Mouse (Mus musculus): ENCODE measurements around the gene Reep1. TPM values are rescaled to one million over a fixed set of nuclear protein-coding genes. Genes with fewer than 3 reads are reported as not detected.

Gene Reep1
- polyA plus RNA-seq, 1 experiment from 2014 or later, result 16.8 TPM

DNA sequence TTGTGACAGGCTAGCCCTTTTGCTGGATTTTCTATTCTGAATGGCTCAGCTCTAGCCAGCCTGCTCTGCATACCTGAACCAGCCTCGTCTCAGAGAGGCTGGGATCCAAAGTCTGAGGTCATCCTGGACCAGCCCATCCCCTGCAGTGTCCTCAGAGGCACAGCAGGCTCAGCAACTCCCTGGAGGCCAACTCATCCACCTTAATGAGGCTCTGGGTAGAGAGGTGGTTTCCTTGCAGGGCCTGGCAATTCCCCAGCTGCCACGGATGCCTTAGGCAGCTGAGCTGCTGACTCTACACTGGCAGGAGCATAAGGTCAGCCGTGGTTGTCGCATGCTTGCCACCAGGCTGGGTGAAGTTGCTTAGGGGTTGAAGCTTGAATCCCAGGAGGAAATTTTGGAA lies 16.2 kb downstream of the Reep1 start:
- no peak for ATAC-seq (ENCODE audit: insufficient number of reproducible peaks, insufficient read depth, low FRiP score, low read depth)
- Histone ChIP-seq H3K4me2 (replicated peaks; ENCODE audit: low read depth, low read length) (no peak overlapping the region), H3K9me3 (ENCODE audit: control insufficient read depth, low read depth, low read length) (no peaks in the 10 kb centered on the region), H3K27me3 (ENCODE audit: control insufficient read depth, insufficient read depth, low read length) (no peaks in the 10 kb centered on the region), H3K4me1 (ENCODE audit: control insufficient read depth, insufficient read depth, low read length) (no peaks in the 10 kb centered on the region), H3K27ac (ENCODE audit: low read length) (no peak overlapping the region), H3K9ac (replicated peaks; ENCODE audit: low read depth, low read length) (no peak overlapping the region), H3K4me3 (ENCODE audit: low read depth, low read length) (no peak overlapping the region), H3K36me3 (ENCODE audit: control insufficient read depth, insufficient read depth, low read length) (no peaks in the 10 kb centered on the region)
- WGBS, result 54% methylated on average over 4 of the region's 4 CpGs

GRCm38 (mm10) chr6:71726710-71727109 lies 19.3 kb downstream of the Reep1 start:
- no peaks in the 10 kb centered on the region for H3K4me1 ChIP-seq (ENCODE audit: control insufficient read depth, insufficient read depth, low read length)
- H3K4me2 ChIP-seq (replicated peaks; ENCODE audit: low read depth, low read length), result no peak overlapping the region
- no peaks in the 10 kb centered on the region for H3K36me3 ChIP-seq (ENCODE audit: control insufficient read depth, insufficient read depth, low read length)
- no peak overlapping the region for H3K9ac ChIP-seq (replicated peaks; ENCODE audit: low read depth, low read length)
- no peak overlapping the region for H3K27ac ChIP-seq (ENCODE audit: low read length)
- peak; percentile 53; the same call in 1 of the 2 replicates for ATAC-seq (ENCODE audit: insufficient number of reproducible peaks, insufficient read depth, low FRiP score, low read depth)
- H3K4me3 ChIP-seq (ENCODE audit: low read depth, low read length), result no peak overlapping the region
- H3K9me3 ChIP-seq (ENCODE audit: control insufficient read depth, low read depth, low read length), result no peaks in the 10 kb centered on the region
- 52% methylated on average over 7 of the region's 7 CpGs for WGBS
- H3K27me3 ChIP-seq (ENCODE audit: control insufficient read depth, insufficient read depth, low read length), result no peaks in the 10 kb centered on the region

DNA sequence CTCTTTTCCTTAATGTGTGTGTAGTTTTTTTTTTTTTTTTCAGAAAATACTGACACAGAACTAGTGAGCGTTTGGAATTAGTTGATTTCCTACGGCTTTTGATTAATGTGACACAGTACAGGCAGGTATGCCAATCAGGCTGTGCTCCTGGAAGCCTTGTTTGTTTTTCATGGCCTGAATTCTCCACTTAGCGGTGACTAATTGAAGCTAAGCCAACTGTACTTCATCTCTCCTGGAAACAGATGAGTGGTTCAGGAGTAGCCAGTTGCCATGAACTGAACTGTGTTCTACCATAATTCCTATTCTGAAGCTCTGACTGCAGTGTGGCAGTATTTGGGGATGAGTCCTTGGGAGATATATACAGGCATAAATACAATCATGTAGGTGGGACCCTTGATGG lies 20.9 kb downstream of the Reep1 start:
- Histone ChIP-seq H3K27me3 (ENCODE audit: control insufficient read depth, insufficient read depth, low read length) (no peaks in the 10 kb centered on the region), H3K9ac (replicated peaks; ENCODE audit: low read depth, low read length) (no peak overlapping the region), H3K27ac (ENCODE audit: low read length) (no peak overlapping the region), H3K4me3 (ENCODE audit: low read depth, low read length) (no peak overlapping the region), H3K4me1 (ENCODE audit: control insufficient read depth, insufficient read depth, low read length) (no peaks in the 10 kb centered on the region), H3K9me3 (ENCODE audit: control insufficient read depth, low read depth, low read length) (no peaks in the 10 kb centered on the region), H3K36me3 (ENCODE audit: control insufficient read depth, insufficient read depth, low read length) (no peaks in the 10 kb centered on the region), H3K4me2 (replicated peaks; ENCODE audit: low read depth, low read length) (no peak overlapping the region)
- WGBS, result 66% methylated on average over 3 of the region's 3 CpGs
- ATAC-seq (ENCODE audit: insufficient number of reproducible peaks, insufficient read depth, low FRiP score, low read depth), result no peak

DNA sequence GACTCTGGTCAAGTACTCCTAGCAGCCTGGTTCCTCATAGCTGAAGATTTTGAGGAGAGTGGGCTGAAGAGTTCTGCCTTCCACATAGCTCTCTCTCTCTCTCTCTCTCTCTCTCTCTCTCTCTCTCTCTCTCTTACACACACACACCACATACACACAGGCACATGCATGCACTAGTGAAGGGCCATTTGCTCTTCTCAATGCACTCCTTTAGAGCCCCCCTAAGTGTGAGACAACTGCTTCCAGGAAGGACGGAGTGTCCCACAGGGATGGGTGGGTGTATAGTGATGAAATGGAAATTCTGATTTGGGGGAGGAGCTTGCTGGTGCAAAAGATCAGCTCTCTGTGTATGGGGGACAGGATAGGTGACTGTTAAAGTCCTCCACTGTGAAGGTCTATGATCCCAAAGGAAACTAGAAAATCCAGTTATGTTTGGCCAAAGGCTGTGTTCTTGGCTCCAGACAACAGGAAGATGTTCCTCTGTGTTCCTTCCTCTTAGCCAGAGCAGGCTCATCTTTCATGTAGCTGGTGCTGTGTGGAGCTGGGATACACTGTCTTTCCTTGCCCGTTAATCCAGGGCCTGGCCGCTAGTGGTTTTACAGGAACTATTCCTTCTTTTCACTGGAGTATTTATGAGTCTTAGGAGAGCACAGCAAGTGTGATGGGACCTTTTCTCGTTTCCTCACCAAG lies 27.7 kb downstream of the Reep1 start:
- Histone ChIP-seq H3K36me3 (ENCODE audit: control insufficient read depth, insufficient read depth, low read length) (no peaks in the 10 kb centered on the region), H3K4me3 (ENCODE audit: low read depth, low read length) (no peak overlapping the region), H3K9ac (replicated peaks; ENCODE audit: low read depth, low read length) (no peak overlapping the region), H3K27ac (ENCODE audit: low read length) (no peak overlapping the region), H3K9me3 (ENCODE audit: control insufficient read depth, low read depth, low read length) (no peaks in the 10 kb centered on the region), H3K4me1 (ENCODE audit: control insufficient read depth, insufficient read depth, low read length) (no peaks in the 10 kb centered on the region; the same call in 1 of the 2 replicates), H3K27me3 (ENCODE audit: control insufficient read depth, insufficient read depth, low read length) (no peaks in the 10 kb centered on the region), H3K4me2 (replicated peaks; ENCODE audit: low read depth, low read length) (no peak overlapping the region)
- ATAC-seq (ENCODE audit: insufficient number of reproducible peaks, insufficient read depth, low FRiP score, low read depth), result no peak
- WGBS, result 22% methylated on average over 4 of the region's 4 CpGs

DNA sequence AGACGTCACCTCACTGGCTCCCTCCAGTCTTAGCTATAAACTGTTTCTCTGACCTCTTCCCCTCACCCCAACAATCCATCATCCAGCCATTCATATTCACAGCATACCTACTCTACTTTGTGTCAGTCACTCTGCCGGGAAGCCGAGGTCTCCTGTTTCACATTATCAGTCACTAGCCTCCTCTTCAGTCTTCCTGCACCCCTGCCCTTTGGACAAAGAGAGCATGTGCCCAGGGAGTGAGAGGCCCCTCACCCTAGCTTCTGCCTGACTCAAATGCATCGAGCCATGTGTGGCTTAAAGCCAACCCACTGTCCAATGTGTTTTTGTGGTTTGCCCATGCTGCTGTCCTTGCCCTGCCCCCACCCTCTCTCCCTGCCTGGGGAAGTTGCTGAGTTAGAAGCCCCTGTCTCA lies 28.2 kb downstream of the Reep1 start:
- H3K27ac ChIP-seq (ENCODE audit: low read length), result no peak overlapping the region
- no peaks in the 10 kb centered on the region for H3K27me3 ChIP-seq (ENCODE audit: control insufficient read depth, insufficient read depth, low read length)
- ATAC-seq (ENCODE audit: insufficient number of reproducible peaks, insufficient read depth, low FRiP score, low read depth), result no peak
- 9% methylated on average over 4 of the region's 4 CpGs for WGBS
- no peak overlapping the region for H3K9ac ChIP-seq (replicated peaks; ENCODE audit: low read depth, low read length)
- H3K4me2 ChIP-seq (replicated peaks; ENCODE audit: low read depth, low read length), result no peak overlapping the region
- no peaks in the 10 kb centered on the region for H3K36me3 ChIP-seq (ENCODE audit: control insufficient read depth, insufficient read depth, low read length)
- no peaks in the 10 kb centered on the region for H3K9me3 ChIP-seq (ENCODE audit: control insufficient read depth, low read depth, low read length)
- no peak overlapping the region for H3K4me3 ChIP-seq (ENCODE audit: low read depth, low read length)
- H3K4me1 ChIP-seq (ENCODE audit: control insufficient read depth, insufficient read depth, low read length), result no peaks in the 10 kb centered on the region; the same call in 1 of the 2 replicates

DNA sequence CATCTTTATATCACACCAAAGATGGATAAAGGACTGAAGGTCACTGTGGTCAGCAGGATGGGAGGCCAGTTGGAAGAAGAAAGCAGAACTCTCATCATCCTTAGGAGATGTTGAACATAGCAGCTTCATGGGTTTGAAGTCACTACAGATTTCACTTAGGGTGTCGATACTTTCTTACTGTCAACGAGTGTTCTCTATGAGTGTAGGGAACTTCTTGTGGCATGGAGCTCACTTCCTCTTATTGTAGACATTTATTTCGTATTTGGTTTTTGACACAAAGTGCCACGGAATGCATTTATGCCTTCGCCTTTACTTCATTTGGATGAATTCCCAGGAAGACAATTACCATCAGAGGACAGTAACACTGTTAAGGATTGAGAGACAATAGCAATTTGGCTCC lies 28.7 kb downstream of the Reep1 start:
- Histone ChIP-seq H3K4me3 (ENCODE audit: low read depth, low read length) (no peak overlapping the region), H3K9me3 (ENCODE audit: control insufficient read depth, low read depth, low read length) (no peaks in the 10 kb centered on the region), H3K4me2 (replicated peaks; ENCODE audit: low read depth, low read length) (no peak overlapping the region), H3K27me3 (ENCODE audit: control insufficient read depth, insufficient read depth, low read length) (no peaks in the 10 kb centered on the region), H3K27ac (ENCODE audit: low read length) (no peak overlapping the region), H3K4me1 (ENCODE audit: control insufficient read depth, insufficient read depth, low read length) (peaks cover 3% of the 10 kb centered on the region; the same call in 1 of the 2 replicates), H3K9ac (replicated peaks; ENCODE audit: low read depth, low read length) (no peak overlapping the region), H3K36me3 (ENCODE audit: control insufficient read depth, insufficient read depth, low read length) (no peaks in the 10 kb centered on the region)
- 89% methylated on average over 5 of the region's 5 CpGs for WGBS
- ATAC-seq (ENCODE audit: insufficient number of reproducible peaks, insufficient read depth, low FRiP score, low read depth), result no peak

DNA sequence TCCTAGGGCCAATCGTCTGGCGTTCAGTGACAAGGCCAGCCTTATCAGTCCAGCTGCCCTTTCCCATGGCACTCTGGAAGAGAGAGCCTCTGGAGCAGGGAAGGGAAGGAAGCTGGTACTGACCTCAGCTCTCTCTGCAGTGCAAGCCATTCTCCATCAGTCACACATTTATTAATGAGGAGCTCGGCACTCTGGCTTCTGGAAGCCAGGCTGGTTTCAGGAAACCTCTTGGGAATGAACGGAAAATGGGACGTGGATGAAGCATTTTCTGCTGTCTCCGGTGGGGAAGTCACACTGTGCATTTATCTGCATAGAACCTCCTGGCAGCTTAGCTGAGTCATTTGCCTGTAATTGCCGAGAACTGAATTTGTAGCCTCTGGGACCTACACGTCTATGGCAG lies 29.8 kb downstream of the Reep1 start:
- no peak overlapping the region for H3K4me2 ChIP-seq (replicated peaks; ENCODE audit: low read depth, low read length)
- 0 out of 2 replicates have a peak overlapping the region, but pooled peaks have one; percentile 44 for H3K27ac ChIP-seq (ENCODE audit: low read length)
- no peak overlapping the region for H3K9ac ChIP-seq (replicated peaks; ENCODE audit: low read depth, low read length)
- H3K9me3 ChIP-seq (ENCODE audit: control insufficient read depth, low read depth, low read length), result no peaks in the 10 kb centered on the region
- ATAC-seq (ENCODE audit: insufficient number of reproducible peaks, insufficient read depth, low FRiP score, low read depth), result no peak
- no peaks in the 10 kb centered on the region for H3K27me3 ChIP-seq (ENCODE audit: control insufficient read depth, insufficient read depth, low read length)
- H3K36me3 ChIP-seq (ENCODE audit: control insufficient read depth, insufficient read depth, low read length), result no peaks in the 10 kb centered on the region
- H3K4me3 ChIP-seq (ENCODE audit: low read depth, low read length), result no peak overlapping the region
- whole genome bisulfite sequencing, result 59% methylated on average over 8 of the region's 8 CpGs
- H3K4me1 ChIP-seq (ENCODE audit: control insufficient read depth, insufficient read depth, low read length), result peaks cover 3% of the 10 kb centered on the region; the same call in 1 of the 2 replicates

GRCm38 (mm10) chr6:71738611-71739010 lies 31.2 kb downstream of the Reep1 start:
- ATAC-seq (ENCODE audit: insufficient number of reproducible peaks, insufficient read depth, low FRiP score, low read depth), result no peak
- Histone ChIP-seq H3K27ac (ENCODE audit: low read length) (no peak overlapping the region), H3K4me2 (replicated peaks; ENCODE audit: low read depth, low read length) (no peak overlapping the region), H3K9ac (replicated peaks; ENCODE audit: low read depth, low read length) (no peak overlapping the region), H3K4me1 (ENCODE audit: control insufficient read depth, insufficient read depth, low read length) (peaks cover 3% of the 10 kb centered on the region; the same call in 1 of the 2 replicates), H3K36me3 (ENCODE audit: control insufficient read depth, insufficient read depth, low read length) (no peaks in the 10 kb centered on the region), H3K9me3 (ENCODE audit: control insufficient read depth, low read depth, low read length) (no peaks in the 10 kb centered on the region), H3K27me3 (ENCODE audit: control insufficient read depth, insufficient read depth, low read length) (no peaks in the 10 kb centered on the region), H3K4me3 (ENCODE audit: low read depth, low read length) (no peak overlapping the region)
- WGBS, result 63% methylated on average over 4 of the region's 4 CpGs

DNA sequence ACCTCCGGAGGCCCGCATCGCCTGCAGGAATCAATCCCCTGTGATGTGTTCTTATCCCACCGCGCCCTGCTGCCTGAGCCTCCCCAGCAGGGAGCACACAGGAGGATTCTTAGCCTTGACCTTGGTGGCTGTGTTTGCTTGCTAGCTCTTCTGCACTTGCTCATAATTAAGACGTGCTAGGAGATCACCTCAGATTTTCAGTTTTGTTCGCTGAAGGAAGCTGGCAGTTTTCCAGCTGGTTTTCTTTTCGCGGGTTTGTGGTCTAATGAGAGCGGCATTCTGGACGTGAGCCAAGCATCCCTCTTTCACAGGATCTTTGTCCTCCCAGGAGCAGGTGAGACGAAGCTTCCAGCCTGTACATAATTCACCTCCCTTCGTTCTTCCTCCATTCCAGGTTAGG lies 33.6 kb downstream of the Reep1 start:
- ATAC-seq (ENCODE audit: insufficient number of reproducible peaks, insufficient read depth, low FRiP score, low read depth), result no peak
- H3K4me1 ChIP-seq (ENCODE audit: control insufficient read depth, insufficient read depth, low read length), result 0 out of 2 replicates have a peak, but pooled peaks cover 3% of the 10 kb centered on the region
- H3K27me3 ChIP-seq (ENCODE audit: control insufficient read depth, insufficient read depth, low read length), result no peaks in the 10 kb centered on the region
- 34% methylated on average over 13 of the region's 13 CpGs for WGBS
- H3K4me2 ChIP-seq (replicated peaks; ENCODE audit: low read depth, low read length), result no peak overlapping the region
- no peaks in the 10 kb centered on the region for H3K36me3 ChIP-seq (ENCODE audit: control insufficient read depth, insufficient read depth, low read length)
- no peaks in the 10 kb centered on the region for H3K9me3 ChIP-seq (ENCODE audit: control insufficient read depth, low read depth, low read length)
- H3K4me3 ChIP-seq (ENCODE audit: low read depth, low read length), result no peak overlapping the region
- H3K9ac ChIP-seq (replicated peaks; ENCODE audit: low read depth, low read length), result no peak overlapping the region
- H3K27ac ChIP-seq (ENCODE audit: low read length), result no peak overlapping the region
